Mouse (Mus musculus): ENCODE measurements around the gene Lemd2.

DNA sequence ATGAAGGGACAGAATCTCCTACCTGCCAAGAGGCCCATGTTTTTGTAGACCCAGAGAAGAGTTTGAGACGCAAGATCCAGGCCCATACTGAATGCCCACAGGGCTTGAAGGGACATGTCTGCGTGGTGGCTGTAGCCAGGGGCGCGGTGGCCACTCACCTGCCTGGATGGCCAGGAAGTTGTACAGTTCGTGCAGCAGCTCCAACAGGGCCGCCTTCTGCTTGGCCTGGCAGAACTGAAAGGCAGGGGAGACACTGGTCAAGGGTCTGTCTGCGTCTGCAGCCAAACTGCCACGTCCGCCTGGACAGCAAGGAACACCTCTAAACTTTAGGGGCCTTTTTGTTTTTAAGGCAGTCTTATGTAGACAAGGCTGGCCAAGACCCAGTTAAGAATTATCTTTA, 5.1 kb downstream of the Lemd2 start:
- TF ChIP-seq CTCF (IDR thresholded peaks at IDR 0.05; ENCODE audit: low read depth, low read length) (no peak), EP300 (IDR thresholded peaks at IDR 0.05; ENCODE audit: insufficient read depth, low read depth, low read length) (no peak), POLR2A (IDR thresholded peaks at IDR 0.05; ENCODE audit: insufficient read depth, low read length) (no peak)

All from ES-Bruce4 (cell line).